Mouse (Mus musculus) brain, embryonic 14.5 days (tissue): Measurements from ENCODE around the gene Gabarapl2.

ENCODE experiments used
- CTCF ChIP-seq: fragments of 200-500 bp; IDR thresholded peaks from 2 replicates; pipeline ENCODE4 v1.5.1; 2012; ENCODE audit warnings: inconsistent platforms, mild to moderate bottlenecking, moderate library complexity, borderline replicate concordance; ENCODE audit not compliant: insufficient read depth, insufficient read length; ENCODE audit errors: extremely low read depth
- POLR2A ChIP-seq: fragments of 200-500 bp; IDR thresholded peaks from 2 replicates; pipeline ENCODE4 v1.6.1; 2012; ENCODE audit warnings: mild to moderate bottlenecking, inconsistent platforms, borderline replicate concordance; ENCODE audit not compliant: poor library complexity, insufficient read depth, insufficient read length, severe bottlenecking; ENCODE audit errors: extremely low read depth

DNA sequence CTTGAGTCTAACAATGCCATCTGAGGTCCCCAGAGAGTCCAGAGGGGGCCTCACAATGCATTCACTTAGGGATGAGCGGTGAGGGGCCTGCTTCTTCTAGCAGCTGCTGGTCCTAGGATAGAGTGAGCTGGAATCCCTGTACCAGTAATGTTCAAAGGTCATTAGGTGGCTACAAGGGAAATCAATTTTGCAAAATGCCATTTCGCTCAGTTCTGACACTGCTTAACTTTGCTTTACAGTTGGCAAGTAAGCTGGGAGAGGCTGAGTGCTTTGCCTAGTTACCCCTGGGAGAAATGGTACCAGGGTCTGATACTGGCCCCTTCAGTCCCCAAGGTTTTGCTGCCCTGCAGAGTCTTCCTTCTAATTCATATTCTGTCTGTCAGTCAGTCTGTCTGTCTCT, 35.2 kb downstream of the Gabarapl2 start:
- no peak for TF ChIP-seq POLR2A
- no peak for TF ChIP-seq CTCF
